Mouse (Mus musculus) B cell, adult 2 months (primary cell): Measurements from ENCODE around the gene Samd4.
"Not testable (repeated sequence)": the region's sequence is repeated elsewhere in the genome, so short reads cannot be mapped to it uniquely, and the experiment has no call there.

Source experiments
- DNase-seq, 2 experiments: peaks; one replicate each; pipeline ENCODE4 v3.0.0; 2022

The Samd4 gene

DNA sequence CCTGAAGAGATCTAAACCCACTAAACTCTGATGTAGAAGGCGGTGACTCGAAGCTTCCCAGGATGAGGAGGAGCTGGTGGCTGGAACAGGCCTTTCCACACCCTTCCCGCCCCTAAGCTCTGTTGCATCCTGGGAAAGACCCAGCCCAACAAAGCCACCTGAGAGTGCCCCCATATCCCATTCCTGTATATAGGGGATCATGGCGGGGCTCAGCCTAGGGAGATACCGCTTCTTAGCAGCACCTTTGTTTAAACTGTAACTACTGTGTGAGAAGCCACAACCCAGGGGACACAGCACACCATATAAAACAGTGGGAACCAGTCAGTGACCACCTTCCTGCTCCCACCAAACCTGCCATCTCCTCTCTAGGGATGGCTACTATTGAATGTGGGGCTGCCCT lies 193.2 kb downstream of the Samd4 start:
- no peak for DNase-seq

DNA sequence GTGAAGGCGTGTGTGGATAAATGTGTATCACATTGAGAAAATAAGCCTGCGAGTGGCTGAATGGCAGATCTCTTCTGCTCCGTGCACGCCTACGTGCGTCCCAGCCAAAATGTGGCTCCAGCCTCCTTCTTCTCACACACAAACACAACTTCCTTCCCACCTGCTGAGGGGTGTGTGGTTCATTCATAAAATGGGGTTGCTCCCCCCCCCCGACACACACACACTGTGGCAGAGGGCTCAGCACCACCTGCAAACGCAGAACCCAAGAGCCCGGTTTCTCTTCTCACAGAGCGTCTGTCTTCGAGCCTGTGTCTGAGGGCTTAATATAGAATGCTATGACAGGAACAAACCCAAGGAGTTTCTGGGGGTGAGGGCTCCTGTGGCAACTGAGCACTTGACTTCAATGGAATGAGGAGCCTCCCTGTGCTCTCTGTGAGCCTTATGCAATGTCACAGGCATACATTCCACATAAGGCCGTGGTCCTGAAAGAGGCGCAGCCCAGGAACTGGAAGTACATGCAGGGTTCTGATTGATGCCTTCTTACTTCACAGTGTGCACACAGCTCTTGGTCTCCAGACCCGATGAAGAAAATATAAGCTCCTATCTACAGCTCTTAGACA lies 194.4 kb downstream of the Samd4 start:
- no peak for DNase-seq

DNA sequence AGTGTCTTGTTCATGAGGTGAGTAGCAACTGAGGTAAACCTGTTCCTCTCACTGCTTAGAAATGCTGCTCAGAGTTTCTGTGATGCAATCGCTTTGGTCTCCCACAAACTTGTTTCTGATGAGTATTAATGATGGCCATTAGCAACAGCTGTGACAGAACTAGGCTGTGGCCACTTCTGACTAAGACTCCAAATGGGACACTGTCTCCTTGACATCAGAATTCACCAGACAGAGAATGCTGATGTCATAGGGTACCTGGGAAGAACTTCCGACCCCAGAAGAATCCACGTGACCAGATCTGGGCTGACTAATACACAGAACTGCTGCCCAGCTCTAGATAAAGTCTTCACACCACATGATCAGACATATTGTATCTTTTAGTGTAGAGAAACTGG lies 194.9 kb downstream of the Samd4 start:
- DNase-seq, result no peak

DNA sequence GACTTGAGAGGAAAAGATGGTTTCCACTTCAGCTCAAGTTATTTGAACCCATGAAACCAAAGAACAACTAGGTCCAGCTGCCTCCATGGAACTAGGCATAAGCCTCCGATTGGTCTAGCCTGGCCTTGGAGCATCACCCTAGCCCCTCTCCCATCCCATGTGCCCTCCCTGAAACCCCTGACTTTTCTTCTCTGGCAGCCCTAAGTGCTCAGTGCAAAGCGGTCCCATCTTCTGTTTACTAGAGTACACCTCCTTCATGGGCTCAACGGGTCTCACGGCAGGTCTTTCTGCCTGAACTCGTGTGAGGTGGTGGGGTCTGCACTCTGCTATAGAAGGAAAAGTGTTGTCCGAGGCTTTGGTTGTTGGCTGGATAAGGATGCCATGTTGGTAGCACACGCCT lies 197.3 kb downstream of the Samd4 start:
- no peak for DNase-seq

DNA sequence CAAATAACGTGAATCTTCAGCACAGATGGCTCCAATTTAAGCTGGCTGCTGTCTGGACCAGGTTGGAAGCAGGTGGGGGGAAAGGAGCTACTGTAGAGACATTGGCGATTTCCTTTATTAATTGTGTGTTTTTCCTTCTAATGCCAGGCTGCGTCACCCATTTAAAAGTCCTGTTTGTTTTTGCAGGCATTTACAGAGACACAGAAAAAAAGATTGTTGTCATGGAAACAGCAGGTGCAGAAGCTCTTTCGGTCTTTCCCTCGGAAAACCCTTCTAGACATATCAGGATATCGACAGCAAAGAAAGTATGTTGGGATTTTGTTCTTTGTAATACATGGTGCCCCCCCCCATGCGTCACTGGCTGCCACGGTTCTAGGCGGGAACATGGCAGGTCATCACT lies 200.7 kb downstream of the Samd4 start:
- no peak for DNase-seq

DNA sequence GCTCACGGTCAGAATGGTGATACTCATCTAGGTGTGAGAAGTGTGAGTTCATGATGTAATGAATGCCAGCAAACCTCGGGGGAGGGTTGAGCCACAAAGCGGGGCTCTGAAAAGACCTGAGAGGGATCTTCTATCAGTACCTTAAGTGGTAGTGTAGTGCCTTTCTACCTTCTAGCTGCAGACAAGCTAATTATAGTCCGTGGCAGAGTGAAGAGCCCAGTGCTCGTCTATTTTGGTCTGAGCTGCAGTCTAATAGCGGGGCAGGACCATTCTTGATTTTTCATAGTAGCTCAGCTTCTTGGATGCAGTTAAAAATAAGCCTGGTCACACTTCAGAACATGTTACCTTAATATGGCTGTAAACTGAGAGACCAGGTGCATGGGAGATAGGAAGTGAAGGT lies 201.2 kb downstream of the Samd4 start:
- no peak for DNase-seq

DNA sequence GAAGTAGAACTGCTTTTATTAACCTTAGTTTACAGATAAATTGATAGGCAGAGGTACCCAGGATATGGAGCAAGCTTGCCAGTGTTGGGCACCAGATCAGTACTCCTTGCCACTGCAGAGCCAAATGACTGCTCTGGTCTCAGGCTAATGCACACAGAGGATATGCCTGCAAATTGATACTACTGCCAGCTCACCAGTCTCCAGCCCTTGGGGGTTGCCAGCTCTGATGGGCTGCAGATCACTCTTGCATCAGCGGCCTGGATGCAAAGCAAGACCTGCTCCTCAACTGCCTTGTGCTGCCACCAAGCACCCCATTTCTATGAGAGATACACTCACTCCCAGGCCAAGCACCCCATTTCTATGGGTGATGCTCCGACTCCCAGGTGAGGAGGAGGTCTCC lies 202.0 kb downstream of the Samd4 start:
- DNase-seq, result no peak

DNA sequence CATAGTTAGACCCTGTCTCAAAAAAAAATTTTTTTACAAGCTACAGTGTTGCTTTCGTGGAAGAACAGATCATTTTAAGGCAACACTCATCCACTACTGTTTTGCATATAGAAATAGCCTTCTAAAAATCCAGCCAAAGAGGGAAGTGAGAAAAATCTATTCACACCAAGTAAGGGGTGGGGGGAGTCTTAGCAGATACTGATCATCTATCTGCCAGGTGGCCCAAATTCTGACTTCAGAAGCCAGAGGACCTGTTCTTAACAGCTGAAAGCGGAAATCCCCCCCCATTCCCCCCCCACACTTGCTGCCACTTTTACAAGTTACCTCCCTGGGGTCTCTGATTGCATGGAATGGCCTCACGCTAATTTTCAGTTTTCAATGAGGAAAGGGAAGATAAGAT lies 203.5 kb downstream of the Samd4 start:
- DNase-seq, result peak in 1 of 2 experiments; percentile 18

DNA sequence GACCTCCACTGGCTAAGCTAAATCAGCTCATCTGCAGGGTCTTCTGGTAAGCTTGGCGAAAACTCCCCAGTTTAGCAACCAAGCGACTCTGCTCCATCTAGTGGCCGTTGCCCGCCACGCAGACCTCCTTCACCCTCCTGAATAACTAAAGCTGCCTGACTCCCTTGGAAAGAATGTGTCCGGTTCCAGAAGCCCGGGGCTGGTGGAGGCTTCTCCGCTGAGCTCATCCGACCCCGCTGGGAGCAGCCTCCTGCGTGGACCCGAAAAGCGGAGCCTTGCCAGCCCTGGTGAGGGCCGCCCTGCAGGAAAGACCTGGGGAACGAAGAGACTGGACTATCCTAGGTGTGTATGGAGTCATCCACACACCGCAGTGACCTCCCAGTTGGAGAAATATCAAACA lies 204.1 kb downstream of the Samd4 start:
- DNase-seq, result peak; percentile 58 to 61

DNA sequence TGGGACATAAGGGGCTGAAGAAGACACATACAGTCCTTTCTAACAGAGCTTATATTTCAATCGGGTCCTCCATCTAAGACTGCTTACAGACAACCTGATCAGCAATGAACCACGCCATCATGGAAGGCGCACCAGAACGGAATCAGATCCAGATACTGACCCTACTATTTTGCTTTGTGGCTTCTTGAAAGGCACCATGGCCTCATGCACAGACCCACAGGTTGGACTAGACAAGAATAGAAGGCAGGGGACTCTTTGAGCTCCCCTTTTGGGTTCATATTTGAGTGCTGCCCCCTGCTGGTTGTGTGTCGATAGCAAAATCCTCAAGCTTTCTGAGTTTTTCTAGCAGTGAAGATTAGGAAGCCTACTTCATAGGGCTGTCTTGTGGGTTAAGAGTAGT lies 204.5 kb downstream of the Samd4 start:
- peak; percentile 89 for DNase-seq

DNA sequence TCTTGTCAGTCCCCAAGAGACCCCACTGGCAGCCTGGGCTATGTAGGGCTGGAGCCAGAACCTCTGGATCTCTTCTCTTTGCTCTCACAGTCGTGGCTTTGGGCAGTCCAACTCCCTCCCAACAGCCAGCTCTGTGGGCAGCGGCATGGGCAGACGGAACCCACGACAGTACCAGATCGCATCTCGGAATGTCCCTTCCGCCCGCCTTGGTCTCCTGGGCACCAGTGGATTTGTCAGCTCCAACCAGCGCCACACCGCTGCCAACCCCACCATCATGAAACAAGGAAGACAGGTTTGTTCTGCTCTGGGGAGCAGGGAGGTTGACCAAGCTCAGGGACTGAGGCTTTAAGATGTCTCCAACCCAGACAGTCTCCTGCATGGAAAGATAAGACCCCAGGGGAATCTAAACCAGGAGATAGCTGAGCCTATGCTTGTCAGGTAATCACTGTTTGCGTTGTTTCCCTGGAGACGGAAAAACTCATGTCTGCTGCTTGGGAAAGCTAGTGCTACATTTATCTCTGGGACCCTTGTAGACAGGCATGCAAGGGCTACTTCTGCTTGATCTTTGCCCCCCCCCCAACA lies 205.1 kb downstream of the Samd4 start:
- no peak for DNase-seq

DNA sequence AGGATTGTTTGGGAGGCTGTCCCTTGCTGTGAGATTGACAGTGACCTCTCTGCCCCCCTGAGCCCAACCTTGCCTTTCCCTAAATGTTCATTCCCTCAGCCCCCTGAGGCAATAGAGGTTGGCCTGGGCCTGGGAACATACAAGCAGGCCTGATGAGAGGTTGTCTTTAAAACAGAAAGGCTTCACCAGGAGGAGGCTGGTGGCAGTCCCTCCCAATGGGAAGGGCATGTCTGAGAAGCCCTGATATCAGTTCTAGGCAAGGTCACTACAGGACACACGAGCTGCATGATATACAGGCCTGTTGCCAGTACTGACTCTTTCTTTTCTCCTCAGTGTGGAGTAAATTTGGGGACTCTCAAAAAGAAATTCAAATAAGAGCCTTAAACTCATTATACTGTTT lies 205.7 kb downstream of the Samd4 start:
- no peak for DNase-seq

DNA sequence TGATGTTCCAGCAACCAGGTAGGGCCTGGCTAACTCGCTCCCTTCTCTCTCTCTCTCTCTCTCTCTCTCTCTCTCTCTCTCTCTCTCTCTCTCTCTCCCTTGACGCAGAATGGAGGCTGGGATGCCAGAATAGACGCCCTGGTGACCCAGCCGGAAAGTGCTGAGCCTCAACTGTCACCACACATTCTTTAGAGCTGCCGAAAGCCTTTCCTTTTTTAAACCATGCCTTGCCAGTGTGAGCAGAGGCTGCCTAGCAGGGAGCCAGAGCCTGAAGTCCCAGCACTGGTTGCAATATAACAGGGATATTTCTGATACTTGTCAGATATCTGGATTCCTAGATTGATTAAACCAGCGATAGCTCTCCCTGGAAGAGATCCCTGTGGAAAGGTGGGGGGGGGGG lies 206.5 kb downstream of the Samd4 start:
- no peak for DNase-seq

DNA sequence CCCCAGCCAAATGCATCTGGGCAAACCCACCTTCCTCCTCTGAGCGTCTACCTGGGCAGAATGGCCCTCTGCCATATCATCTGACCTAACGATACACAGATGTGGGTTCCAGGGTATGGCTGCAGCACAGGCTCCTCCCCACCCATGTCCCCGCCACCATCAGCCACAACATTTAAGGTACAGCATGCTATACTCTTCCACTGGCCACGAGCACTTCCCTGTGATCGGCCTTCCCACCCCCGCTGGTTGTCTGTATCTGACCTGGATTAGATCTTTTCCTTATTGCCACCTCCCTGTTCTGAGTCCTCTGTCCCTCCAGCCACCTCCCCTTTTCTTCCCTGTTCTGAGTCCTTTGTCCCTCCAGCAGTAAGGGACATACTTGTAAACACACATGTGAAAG lies 209.3 kb downstream of the Samd4 start:
- DNase-seq, result no peak

DNA sequence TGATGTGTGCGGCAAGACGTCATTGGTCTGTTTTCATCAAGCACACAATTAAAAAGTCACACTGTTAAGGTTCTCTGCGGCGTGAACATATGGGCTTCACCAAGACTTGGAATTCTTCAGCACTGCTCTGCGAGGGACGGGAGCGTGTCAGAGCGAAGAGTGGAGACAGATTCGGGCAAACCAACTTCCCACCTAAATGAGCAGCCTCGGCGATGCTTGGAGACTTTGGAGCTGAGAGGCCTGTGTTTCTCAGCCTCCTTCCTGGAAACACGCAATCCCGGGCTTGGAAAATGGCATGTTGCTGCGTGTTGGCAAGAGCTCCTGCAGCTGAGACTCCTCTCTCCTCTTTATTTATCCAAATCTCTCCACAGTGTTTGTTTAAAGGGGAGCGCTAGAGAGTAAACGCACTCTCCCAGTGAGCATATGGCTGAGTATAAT lies 210.7 kb downstream of the Samd4 start:
- no peak for DNase-seq

DNA sequence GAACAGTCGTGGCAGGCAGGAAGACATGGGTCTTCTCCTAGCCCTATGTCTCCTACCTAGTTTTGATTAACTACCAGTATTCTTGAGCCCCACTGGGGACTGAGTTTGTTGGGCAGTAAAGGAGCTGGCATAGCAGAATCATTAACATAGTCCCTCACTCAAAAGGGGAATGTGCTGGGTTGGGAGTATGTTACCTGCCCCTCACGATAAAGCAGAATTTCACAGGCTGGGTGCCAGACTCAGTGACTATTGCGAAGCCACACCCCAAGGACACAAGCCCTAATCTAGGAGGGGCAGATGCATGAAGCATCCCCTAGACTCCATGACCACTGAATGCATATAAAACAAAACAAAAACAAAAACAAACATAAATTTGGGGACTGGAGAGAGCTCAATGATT lies 212.4 kb downstream of the Samd4 start:
- DNase-seq, result no peak

DNA sequence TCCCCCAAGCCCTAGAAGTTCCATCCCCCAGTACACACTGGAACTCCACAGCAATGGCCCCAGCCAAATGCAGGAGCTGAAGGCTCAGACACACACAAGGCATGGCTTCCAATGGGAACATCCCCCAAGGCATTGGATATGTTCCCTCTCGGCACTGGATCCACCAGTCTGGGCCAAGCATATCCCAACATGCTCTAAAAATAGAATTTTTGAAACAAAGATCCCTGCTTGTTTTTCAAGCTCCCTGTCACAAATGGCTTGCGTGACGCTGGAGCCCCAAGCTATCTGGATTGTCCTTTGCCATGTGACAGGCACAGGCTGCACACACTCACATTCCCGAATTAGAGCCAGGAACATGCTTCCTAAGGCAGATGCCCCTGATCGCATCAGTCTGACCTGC lies 213.7 kb downstream of the Samd4 start:
- DNase-seq, result no peak

DNA sequence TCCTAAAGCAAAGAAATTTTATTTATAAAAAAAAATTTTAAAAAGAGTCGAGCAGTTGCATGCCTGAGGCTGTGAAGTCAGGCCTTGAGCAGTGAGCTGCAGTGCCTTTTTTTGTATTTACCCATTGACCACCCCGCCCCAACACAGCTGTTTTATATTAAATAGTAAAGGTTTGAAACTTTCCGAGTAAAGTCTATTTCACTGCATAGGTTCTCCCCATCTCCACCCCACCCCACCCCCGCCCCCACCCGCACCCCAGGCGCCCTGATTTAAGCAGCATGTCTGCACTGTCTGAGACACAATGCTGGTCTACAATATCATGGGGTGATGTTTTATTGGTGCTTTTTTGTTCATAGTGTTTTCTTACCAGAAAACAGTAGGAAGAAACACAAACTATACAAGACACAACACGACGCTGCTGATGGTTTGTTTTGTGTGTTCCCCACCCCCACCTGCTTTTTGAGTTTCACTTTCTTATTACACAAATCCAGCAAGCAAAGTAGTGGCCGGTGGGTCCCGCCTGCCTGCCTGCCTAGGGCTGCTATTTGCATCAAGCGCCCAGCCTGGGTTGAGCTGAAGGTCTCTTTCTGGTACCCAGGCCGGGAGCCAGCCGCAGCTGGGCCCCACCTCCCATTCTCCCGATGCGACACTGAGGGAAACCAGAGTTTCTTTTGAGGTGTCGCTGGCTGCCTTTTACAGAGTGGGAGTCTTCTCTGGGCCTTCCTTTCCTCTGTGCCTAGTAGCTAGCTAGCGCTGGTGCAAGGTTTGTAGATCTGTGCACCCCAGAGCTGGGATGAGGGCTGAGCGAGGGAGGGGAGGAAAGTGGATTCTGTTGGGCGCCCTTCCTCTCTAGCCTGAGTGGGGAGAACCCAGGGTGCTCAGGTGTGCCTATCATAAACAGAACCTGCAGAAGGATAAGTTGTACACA lies 221.9 kb downstream of the Samd4 start:
- peak; percentile 46 for DNase-seq

DNA sequence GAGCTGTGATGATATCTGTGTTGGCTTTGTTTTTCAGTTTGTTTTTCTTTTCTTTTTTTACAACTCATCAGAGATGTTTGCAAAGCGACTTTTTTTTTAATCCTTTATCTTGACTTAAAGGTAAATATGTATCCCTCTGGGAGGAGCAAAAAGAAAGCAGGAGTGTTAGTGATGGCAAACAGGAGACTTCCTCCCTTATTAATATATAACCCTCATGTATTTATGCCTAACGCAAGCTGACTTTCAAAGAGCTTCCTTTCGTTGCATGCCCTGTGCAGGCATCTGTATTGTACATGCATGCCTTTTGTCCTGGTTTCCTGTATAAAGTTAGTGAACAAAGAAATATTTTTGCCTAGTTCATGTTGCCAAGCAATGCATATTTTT lies 222.5 kb downstream of the Samd4 start:
- DNase-seq, result no peak

DNA sequence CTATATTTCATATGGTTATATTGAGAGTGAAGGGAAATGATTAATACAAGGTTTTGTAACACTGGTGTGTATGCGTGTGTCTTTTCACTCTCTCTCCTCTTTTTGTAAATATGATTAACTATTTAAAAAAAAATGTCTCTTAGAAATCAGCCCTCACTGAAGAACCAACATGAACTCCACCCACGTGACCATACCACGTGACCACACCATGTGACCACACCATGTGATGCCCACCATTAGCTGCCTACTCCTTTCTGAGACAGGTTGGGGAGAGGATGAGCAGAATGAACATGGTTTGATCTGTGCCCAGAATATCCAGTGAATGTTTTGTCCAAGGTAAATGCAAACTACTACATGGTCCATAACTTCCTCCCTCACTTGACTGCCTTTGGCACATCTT lies 223.1 kb downstream of the Samd4 start:
- peak; percentile 20 to 37 for DNase-seq

DNA sequence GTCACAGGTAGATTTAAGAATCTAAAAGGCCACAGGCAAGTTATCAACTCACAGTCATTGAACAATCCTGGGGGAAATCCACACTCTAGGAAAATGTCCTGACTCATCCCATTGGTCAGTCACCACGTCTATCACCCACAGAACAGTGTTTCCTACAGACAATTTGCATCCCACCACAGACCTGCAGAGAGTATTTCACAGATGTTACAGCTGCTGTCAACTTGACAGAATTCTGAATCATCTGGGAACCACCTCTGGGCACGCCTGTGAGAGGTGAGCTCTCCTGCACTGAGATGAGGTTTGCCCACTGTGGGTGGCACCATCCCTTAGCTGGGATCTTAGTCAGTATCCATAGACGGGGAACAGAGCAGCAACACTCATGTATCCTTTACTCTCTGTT lies 224.8 kb downstream of the Samd4 start:
- peak in 1 of 2 experiments; percentile 9 for DNase-seq

DNA sequence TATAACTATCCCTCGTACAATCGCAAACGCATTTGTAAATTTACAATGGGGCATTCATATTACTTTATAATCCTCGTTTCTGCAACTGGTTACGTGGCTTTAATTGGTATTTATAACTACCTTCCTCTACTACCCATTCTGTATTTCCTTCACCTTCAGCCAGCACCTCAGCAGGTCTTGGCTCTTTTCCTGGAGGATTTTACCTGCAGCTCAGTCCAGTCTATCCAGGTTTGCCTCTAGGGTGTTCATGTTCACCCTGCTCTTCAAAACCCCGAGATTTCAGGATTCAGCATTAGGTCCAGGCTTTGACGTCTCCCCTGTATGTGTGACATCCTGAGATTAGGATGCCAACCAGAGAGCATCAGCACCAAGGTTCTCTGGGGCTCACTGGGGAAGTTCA lies 227.7 kb downstream of the Samd4 start:
- not testable (repeated sequence) for DNase-seq

DNA sequence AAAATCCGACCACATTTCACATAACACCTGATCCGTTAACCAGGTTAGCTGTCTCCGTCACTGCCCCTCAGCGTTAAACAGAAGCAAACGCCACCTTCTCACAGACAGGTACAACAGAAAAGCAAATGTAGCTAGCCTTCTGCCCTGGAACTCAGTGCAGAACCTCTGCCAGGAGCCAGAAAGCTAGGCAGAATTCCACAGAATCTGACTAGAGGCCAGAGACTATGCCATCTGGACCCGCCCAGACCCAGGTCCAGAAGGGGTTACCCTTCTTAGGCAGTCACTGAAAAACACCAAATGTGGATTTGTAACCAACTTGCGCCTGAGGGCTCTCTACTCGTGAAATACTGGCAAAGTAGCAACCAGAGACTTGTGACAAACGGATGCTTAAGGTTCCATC lies 228.7 kb downstream of the Samd4 start:
- DNase-seq, result no peak

DNA sequence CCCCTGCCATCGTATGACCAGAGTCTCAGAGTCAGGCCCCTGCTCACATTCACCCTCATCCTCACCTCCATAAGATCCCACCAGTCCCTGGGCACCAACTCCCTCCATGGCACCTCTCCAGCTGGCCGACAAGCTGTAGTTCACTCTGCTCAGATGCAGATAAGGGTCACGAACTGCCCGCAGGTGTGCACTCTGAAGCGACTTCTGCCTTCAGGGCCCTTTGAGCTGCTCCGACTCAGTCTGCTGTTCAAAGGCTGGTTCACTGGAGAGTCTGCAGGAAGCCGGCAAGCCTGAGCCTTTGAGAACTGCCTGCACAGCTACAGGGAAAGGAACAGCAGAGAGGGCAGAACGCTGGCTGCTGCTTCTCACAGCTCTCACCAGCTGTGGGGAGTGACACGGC lies 232.5 kb downstream of the Samd4 start:
- DNase-seq, result no peak
